Mouse (Mus musculus) midbrain, postnatal 0 days (tissue): Measurements from ENCODE around the gene Ccdc34. TPM values are rescaled to one million over a fixed set of nuclear protein-coding genes. Genes with fewer than 3 reads are reported as not detected.

ENCODE experiments used
- ATAC-seq: fragments of 200-750 bp; cut with Nextera tagmentation; 2 replicates; pipeline ENCODE4 v1.8.0; 2017; ENCODE audit warnings: moderate number of reproducible peaks, mild to moderate bottlenecking, moderate TSS enrichment, moderate library complexity; ENCODE audit not compliant: low FRiP score
- DNase-seq: peaks from one replicate; pipeline ENCODE4 v3.0.0-alpha.2; 2015; ENCODE audit warnings: low spot score
- H3K27ac ChIP-seq: fragments of 300-500 bp; sonication (generic); 2 replicates; pipeline ENCODE4 v1.5.1; 2014; ENCODE audit warnings: low read depth, mild to moderate bottlenecking, low read length, mixed read lengths
- H3K27me3 ChIP-seq: fragments of 300-500 bp; sonication (generic); 2 replicates; pipeline ENCODE4 v1.6.1; 2014; ENCODE audit warnings: low read length, control low read depth, mixed read lengths; ENCODE audit not compliant: insufficient read depth
- H3K36me3 ChIP-seq: fragments of 300-500 bp; sonication (generic); 2 replicates; pipeline ENCODE4 v1.6.1; 2014; ENCODE audit warnings: low read length, control low read depth, mixed read lengths; ENCODE audit not compliant: insufficient read depth
- H3K4me1 ChIP-seq: fragments of 300-500 bp; sonication (generic); 2 replicates; pipeline ENCODE4 v1.6.1; 2014; ENCODE audit warnings: mild to moderate bottlenecking, control low read depth, antibody characterized with exemption, low read length, mixed read lengths; ENCODE audit not compliant: insufficient read depth
- H3K4me2 ChIP-seq: fragments of 300-500 bp; sonication (generic); 2 replicates; pipeline ENCODE4 v1.6.1; 2014; ENCODE audit warnings: low read depth, mild to moderate bottlenecking, low read length, mixed read lengths; ENCODE audit not compliant: poor library complexity, severe bottlenecking
- H3K4me3 ChIP-seq: fragments of 300-500 bp; sonication (generic); 2 replicates; pipeline ENCODE4 v1.5.1; 2014; ENCODE audit warnings: low read depth, mild to moderate bottlenecking, low read length, moderate library complexity
- H3K9ac ChIP-seq: fragments of 300-500 bp; sonication (generic); replicated peaks from 2 replicates; pipeline ENCODE4 v1.6.1; 2014; ENCODE audit warnings: mild to moderate bottlenecking, low read length, moderate library complexity, mixed read lengths; ENCODE audit not compliant: poor library complexity, severe bottlenecking
- H3K9me3 ChIP-seq: fragments of 300-500 bp; sonication (generic); 2 replicates; pipeline ENCODE4 v1.6.1; 2016; ENCODE audit warnings: low read length, control low read depth
- CTCF ChIP-seq: IDR thresholded peaks from 2 replicates; pipeline ENCODE4 v1.5.1; 2016; ENCODE audit warnings: antibody characterized with exemption, mild to moderate bottlenecking
- WGBS: fragments of 180-500 bp; shearing (Covaris S2); extraction: QIAGEN DNeasy Blood & Tissue Kit; methylation state at CpG from one replicate; pipeline ENCODE4 v1.1.7; 2014; 5-methylcytosine and 5-hydroxymethylcytosine counted together
- polyA plus RNA-seq: library from polyadenylated mRNA; unstranded; fragments of >200 nt; fragmentation: Nextera tagmentation; extraction: Ambion mirVana; gene quantifications from 2 replicates; pipeline ENCODE4 v1.2.1, GENCODE M21; 2015
- total RNA-seq: library from RNA; depleted of rRNA; stranded (reverse); fragments of >200 nt; gene quantifications from 2 replicates; pipeline ENCODE4 v1.2.3, GENCODE M21; 2014

Gene Ccdc34
- total and polyA plus RNA-seq, 2 experiments from 2014 or later: 19.8 to 28.9 TPM

- no peaks in the 10 kb centered on the region for H3K4me1 ChIP-seq
- no peaks in the 10 kb centered on the region for H3K36me3 ChIP-seq
- H3K9me3 ChIP-seq: no peaks in the 10 kb centered on the region
- 33% methylated on average over 7 of the region's 7 CpGs for WGBS
- no peak overlapping the region for H3K9ac ChIP-seq
- DNase-seq: peak; percentile 89
- H3K4me3 ChIP-seq: no peak overlapping the region
- no peak overlapping the region for H3K27ac ChIP-seq
- H3K27me3 ChIP-seq: no peaks in the 10 kb centered on the region
- ATAC-seq: peak; percentile 73
- no peak for TF ChIP-seq CTCF
- no peak overlapping the region for H3K4me2 ChIP-seq
These were observed 156.2 kb downstream of the Ccdc34 start for GRCm38 (mm10) chr2:110173818-110174247.

GRCm38 (mm10) chr2:110176761-110177400 lies 159.3 kb downstream of the Ccdc34 start:
- no peak overlapping the region for H3K9ac ChIP-seq
- WGBS: 62% methylated on average over 2 of the region's 2 CpGs
- H3K4me1 ChIP-seq: no peaks in the 10 kb centered on the region
- no peak overlapping the region for H3K27ac ChIP-seq
- DNase-seq: no peak
- no peak for ATAC-seq
- no peaks in the 10 kb centered on the region for H3K36me3 ChIP-seq
- H3K4me2 ChIP-seq: no peak overlapping the region
- no peaks in the 10 kb centered on the region for H3K27me3 ChIP-seq
- no peaks in the 10 kb centered on the region for H3K9me3 ChIP-seq
- no peak overlapping the region for H3K4me3 ChIP-seq
- TF ChIP-seq CTCF: no peak

- H3K4me2 ChIP-seq: no peak overlapping the region
- H3K9ac ChIP-seq: no peak overlapping the region
- TF ChIP-seq CTCF: no peak
- DNase-seq (no peak), ATAC-seq (no peak)
- H3K27me3 ChIP-seq: no peaks in the 10 kb centered on the region
- H3K4me1 ChIP-seq: no peaks in the 10 kb centered on the region
- no peak overlapping the region for H3K27ac ChIP-seq
- 70% methylated on average over 2 of the region's 2 CpGs for WGBS
- no peak overlapping the region for H3K4me3 ChIP-seq
- no peaks in the 10 kb centered on the region for H3K9me3 ChIP-seq
- H3K36me3 ChIP-seq: no peaks in the 10 kb centered on the region
These were observed 159.8 kb downstream of the Ccdc34 start for GRCm38 (mm10) chr2:110177406-110177805.

- 43% methylated on average over 7 of the region's 7 CpGs for WGBS
- Histone ChIP-seq H3K9ac (no peak overlapping the region), H3K4me2 (no peak overlapping the region), H3K36me3 (no peaks in the 10 kb centered on the region), H3K4me3 (no peak overlapping the region), H3K4me1 (no peaks in the 10 kb centered on the region), H3K27ac (no peak overlapping the region), H3K27me3 (no peaks in the 10 kb centered on the region), H3K9me3 (no peaks in the 10 kb centered on the region)
- DNase-seq: peak; percentile 82
- no peak for TF ChIP-seq CTCF
- no peak for ATAC-seq
These were observed 160.3 kb downstream of the Ccdc34 start for GRCm38 (mm10) chr2:110177879-110178278.

- ATAC-seq: peak; percentile 59; the same call in 1 of the 2 replicates
- 48% methylated on average over 10 of the region's 10 CpGs for WGBS
These were observed 162.2 kb downstream of the Ccdc34 start for GRCm38 (mm10) chr2:110179669-110180315.

DNA sequence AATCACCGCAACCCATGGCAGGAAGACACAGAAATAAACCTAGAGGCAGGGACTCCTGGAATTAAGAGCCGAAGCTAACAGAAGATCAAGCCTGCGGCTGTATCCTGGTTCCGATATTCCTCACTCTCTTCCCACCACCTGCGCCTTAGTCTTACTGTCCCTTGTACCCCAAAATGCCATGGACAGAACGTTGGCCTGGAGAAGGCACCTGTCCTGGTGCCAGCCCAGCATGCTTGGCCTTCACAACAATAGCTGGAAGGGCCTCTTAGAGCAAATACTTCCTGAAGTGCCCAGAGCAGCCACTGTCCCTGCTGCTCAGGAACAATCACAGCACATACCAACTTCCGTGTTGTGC lies 162.7 kb downstream of the Ccdc34 start:
- Histone ChIP-seq H3K27ac (no peak overlapping the region), H3K9me3 (no peaks in the 10 kb centered on the region), H3K4me3 (no peak overlapping the region), H3K9ac (no peak overlapping the region), H3K4me2 (no peak overlapping the region), H3K4me1 (no peaks in the 10 kb centered on the region), H3K27me3 (no peaks in the 10 kb centered on the region), H3K36me3 (no peaks in the 10 kb centered on the region)
- ATAC-seq: no peak
- DNase-seq: no peak
- WGBS: 76% methylated on average over 7 of the region's 7 CpGs
- TF ChIP-seq CTCF: no peak

More at GRCm38 (mm10) chr2:110179669-110180315, 162.2 kb downstream of the Ccdc34 start:
- no peak for TF ChIP-seq CTCF
- Histone ChIP-seq H3K36me3 (no peaks in the 10 kb centered on the region), H3K4me3 (no peak overlapping the region), H3K9ac (0 out of 2 replicates have a peak overlapping the region, but pooled peaks have one; percentile 8), H3K9me3 (no peaks in the 10 kb centered on the region), H3K27ac (no peak overlapping the region), H3K27me3 (no peaks in the 10 kb centered on the region), H3K4me1 (no peaks in the 10 kb centered on the region), H3K4me2 (no peak overlapping the region)
- DNase-seq: peak; percentile 69
